Mouse (Mus musculus) forebrain, postnatal 0 days (tissue): Measurements from ENCODE around the gene Adra2b. TPM values are rescaled to one million over a fixed set of nuclear protein-coding genes. Genes with fewer than 3 reads are reported as not detected.
A peak's percentile ranks its signal among the peaks of the same experiment; 100 is the strongest.

Source experiments
- ATAC-seq: fragments of 200-750 bp; cut with Nextera tagmentation; 2 replicates; pipeline ENCODE4 v1.8.0; 2017; ENCODE audit warnings: mild to moderate bottlenecking, moderate library complexity
- DNase-seq: peaks from one replicate; pipeline ENCODE4 v3.0.0-alpha.2; 2015
- H3K27ac ChIP-seq: fragments of 300-500 bp; sonication (generic); 2 replicates; pipeline ENCODE4 v1.5.1; 2014; ENCODE audit warnings: low read depth, mild to moderate bottlenecking, antibody characterized with exemption, low read length, moderate library complexity, mixed read lengths
- H3K27me3 ChIP-seq: fragments of 300-500 bp; sonication (generic); 2 replicates; pipeline ENCODE4 v1.6.1; 2014; ENCODE audit warnings: mild to moderate bottlenecking, low read length, mixed read lengths; ENCODE audit not compliant: insufficient read depth
- H3K36me3 ChIP-seq: fragments of 300-500 bp; sonication (generic); 2 replicates; pipeline ENCODE4 v1.6.1; 2014; ENCODE audit warnings: mild to moderate bottlenecking, moderate library complexity; ENCODE audit not compliant: insufficient read depth
- H3K4me1 ChIP-seq: fragments of 300-500 bp; sonication (generic); 2 replicates; pipeline ENCODE4 v1.6.1; 2014; ENCODE audit warnings: antibody characterized with exemption; ENCODE audit not compliant: insufficient read depth
- H3K4me2 ChIP-seq: fragments of 300-500 bp; sonication (generic); 2 replicates; pipeline ENCODE4 v1.6.1; 2014; ENCODE audit warnings: low read depth, mild to moderate bottlenecking, moderate library complexity
- H3K4me3 ChIP-seq: fragments of 300-500 bp; sonication (generic); 2 replicates; pipeline ENCODE4 v1.5.1; 2014; ENCODE audit warnings: low read depth, low read length, mixed read lengths
- H3K9ac ChIP-seq: fragments of 300-500 bp; sonication (generic); 2 replicates; pipeline ENCODE4 v1.6.1; 2014; ENCODE audit warnings: mild to moderate bottlenecking
- H3K9me3 ChIP-seq: fragments of 300-500 bp; sonication (generic); 2 replicates; pipeline ENCODE4 v1.6.1; 2016; ENCODE audit warnings: low read length
- CTCF ChIP-seq: sonication (generic); IDR thresholded peaks from 2 replicates; pipeline ENCODE4 v1.5.1; 2016; ENCODE audit warnings: antibody characterized with exemption, control low read depth, low read depth
- WGBS: fragments of 180-500 bp; shearing (Covaris S2); extraction: QIAGEN DNeasy Blood & Tissue Kit; methylation state at CpG from one replicate; pipeline ENCODE4 v1.1.7; 2014; 5-methylcytosine and 5-hydroxymethylcytosine counted together
- polyA plus RNA-seq: library from polyadenylated mRNA; unstranded; fragments of >200 nt; fragmentation: Nextera tagmentation; extraction: Ambion mirVana; gene quantifications from 2 replicates; pipeline ENCODE4 v1.2.1, GENCODE M21; 2015
- total RNA-seq: library from RNA; depleted of rRNA; stranded (reverse); fragments of >200 nt; gene quantifications from 2 replicates; pipeline ENCODE4 v1.2.3, GENCODE M21; 2014

The Adra2b gene
- total and polyA plus RNA-seq, 2 experiments from 2014 or later, result 0.67 to 0.80 TPM

DNA sequence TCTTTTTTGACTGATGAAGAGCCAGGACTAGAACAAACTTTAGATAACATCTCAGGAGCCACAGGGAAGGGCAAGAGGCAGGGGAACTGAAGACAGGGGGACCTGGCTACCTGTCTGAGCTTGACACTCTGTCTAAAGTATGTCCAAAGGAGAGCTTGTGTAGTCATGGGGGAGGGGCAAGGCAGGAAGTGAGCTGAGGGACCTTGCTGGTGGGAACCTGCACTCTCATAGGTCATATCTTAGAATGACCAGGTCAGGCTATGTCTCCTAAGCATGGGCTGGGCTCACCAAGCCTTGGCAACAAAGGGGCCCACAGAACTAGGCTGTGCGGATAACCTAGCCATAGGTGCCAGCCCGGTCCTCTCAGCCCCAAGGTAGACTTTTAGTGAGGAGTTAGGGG, 9.1 kb downstream of the Adra2b start:
- Histone ChIP-seq H3K27me3 (no peaks in the 10 kb centered on the region), H3K9ac (no peak overlapping the region), H3K27ac (no peak overlapping the region), H3K4me2 (no peak overlapping the region), H3K4me3 (no peak overlapping the region), H3K9me3 (no peaks in the 10 kb centered on the region), H3K36me3 (no peaks in the 10 kb centered on the region), H3K4me1 (no peaks in the 10 kb centered on the region)
- TF ChIP-seq CTCF, result no peak
- no peak for ATAC-seq
- no peak for DNase-seq
- WGBS, result 79% methylated on average over 2 of the region's 2 CpGs

DNA sequence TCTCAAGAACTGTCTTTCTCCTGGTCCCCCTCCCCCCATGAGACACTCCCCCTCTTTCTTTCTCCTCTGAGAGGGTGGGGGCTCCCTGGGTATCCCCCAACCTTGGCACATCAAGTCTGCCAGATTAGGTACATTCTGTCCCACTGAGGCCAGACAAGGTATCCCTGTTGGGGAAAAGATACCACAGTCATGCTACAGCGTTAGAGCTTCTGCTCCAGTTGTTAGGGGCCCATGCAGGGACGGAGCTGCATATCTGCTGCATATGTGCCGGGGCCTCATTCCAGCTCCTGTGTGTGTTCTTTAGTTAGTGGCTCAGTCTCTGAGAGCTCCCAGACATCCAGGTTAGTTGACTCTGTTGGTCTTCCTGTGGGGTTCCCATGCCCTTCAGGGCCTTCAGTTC, 11.1 kb downstream of the Adra2b start:
- Histone ChIP-seq H3K4me1 (0 out of 2 replicates have a peak, but pooled peaks cover 10% of the 10 kb centered on the region), H3K36me3 (no peaks in the 10 kb centered on the region), H3K4me3 (no peak overlapping the region), H3K27ac (no peak overlapping the region), H3K9me3 (no peaks in the 10 kb centered on the region), H3K27me3 (no peaks in the 10 kb centered on the region), H3K9ac (no peak overlapping the region), H3K4me2 (no peak overlapping the region)
- no peak for TF ChIP-seq CTCF
- 87% methylated on average over 3 of the region's 3 CpGs for WGBS
- ATAC-seq (no peak), DNase-seq (no peak)

GRCm38 (mm10) chr2:127375087-127375486, 12.1 kb downstream of the Adra2b start:
- ATAC-seq, result no peak
- DNase-seq, result no peak
- Histone ChIP-seq H3K4me3 (no peak overlapping the region), H3K9ac (no peak overlapping the region), H3K4me2 (no peak overlapping the region), H3K4me1 (0 out of 2 replicates have a peak, but pooled peaks cover 10% of the 10 kb centered on the region), H3K36me3 (no peaks in the 10 kb centered on the region), H3K27ac (no peak overlapping the region), H3K9me3 (no peaks in the 10 kb centered on the region), H3K27me3 (no peaks in the 10 kb centered on the region)
- TF ChIP-seq CTCF, result no peak
- 92% methylated on average over 3 of the region's 3 CpGs for WGBS

DNA sequence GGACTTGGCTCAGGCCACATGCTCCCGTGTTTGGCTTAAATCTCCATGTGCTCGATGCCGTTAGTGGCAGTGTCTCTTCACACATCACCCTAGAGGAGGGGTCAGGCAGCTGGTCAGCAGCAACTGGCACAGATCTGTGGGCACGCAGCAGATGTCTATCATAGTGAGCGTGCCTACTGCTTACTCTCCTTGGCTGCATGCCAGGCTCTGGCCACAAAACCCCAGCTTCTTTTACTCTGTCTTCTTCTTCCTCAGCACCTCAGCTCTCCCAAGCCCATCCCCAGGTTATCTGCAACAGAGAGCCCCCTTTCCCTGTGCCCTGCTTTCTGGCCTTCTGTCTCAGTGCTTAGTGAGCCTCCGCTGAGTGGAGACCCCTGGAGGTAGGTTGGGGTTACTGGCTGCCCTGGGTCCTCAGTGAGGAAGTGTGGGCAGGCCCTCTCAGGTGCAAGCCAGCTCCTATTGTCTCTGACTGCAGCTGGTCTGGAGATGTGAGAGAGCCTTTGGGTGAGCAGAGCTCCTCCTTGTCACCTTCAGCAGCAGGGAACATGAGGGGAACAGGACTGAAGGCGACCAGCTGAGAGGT, 12.8 kb downstream of the Adra2b start:
- H3K27ac ChIP-seq, result no peak overlapping the region
- TF ChIP-seq CTCF, result peak; percentile 49
- H3K4me3 ChIP-seq, result no peak overlapping the region
- DNase-seq (no peak), ATAC-seq (no peak)
- no peaks in the 10 kb centered on the region for H3K27me3 ChIP-seq
- H3K9me3 ChIP-seq, result no peaks in the 10 kb centered on the region
- H3K9ac ChIP-seq, result no peak overlapping the region
- 41% methylated on average over 7 of the region's 7 CpGs for WGBS
- H3K4me1 ChIP-seq, result 0 out of 2 replicates have a peak, but pooled peaks cover 10% of the 10 kb centered on the region
- no peak overlapping the region for H3K4me2 ChIP-seq
- no peaks in the 10 kb centered on the region for H3K36me3 ChIP-seq

GRCm38 (mm10) chr2:127376423-127377051, 13.5 kb downstream of the Adra2b start:
- DNase-seq (no peak), ATAC-seq (no peak)
- Histone ChIP-seq H3K9me3 (no peaks in the 10 kb centered on the region), H3K27ac (no peak overlapping the region), H3K36me3 (no peaks in the 10 kb centered on the region), H3K27me3 (no peaks in the 10 kb centered on the region), H3K4me3 (no peak overlapping the region), H3K4me1 (0 out of 2 replicates have a peak, but pooled peaks cover 10% of the 10 kb centered on the region), H3K4me2 (no peak overlapping the region), H3K9ac (no peak overlapping the region)
- no peak for TF ChIP-seq CTCF
- WGBS, result 84% methylated on average over 6 of the region's 6 CpGs

- no peaks in the 10 kb centered on the region for H3K36me3 ChIP-seq
- H3K27ac ChIP-seq, result no peak overlapping the region
- H3K4me1 ChIP-seq, result 0 out of 2 replicates have a peak, but pooled peaks cover 10% of the 10 kb centered on the region
- no peak for TF ChIP-seq CTCF
- H3K4me3 ChIP-seq, result no peak overlapping the region
- peak; percentile 85 for ATAC-seq
- no peak overlapping the region for H3K9ac ChIP-seq
- WGBS, result 54% methylated on average over 7 of the region's 7 CpGs
- H3K9me3 ChIP-seq, result no peaks in the 10 kb centered on the region
- no peak overlapping the region for H3K4me2 ChIP-seq
- H3K27me3 ChIP-seq, result no peaks in the 10 kb centered on the region
- DNase-seq, result peak; percentile 40
Observed at GRCm38 (mm10) chr2:127377942-127378610, 15.1 kb downstream of the Adra2b start.

DNA sequence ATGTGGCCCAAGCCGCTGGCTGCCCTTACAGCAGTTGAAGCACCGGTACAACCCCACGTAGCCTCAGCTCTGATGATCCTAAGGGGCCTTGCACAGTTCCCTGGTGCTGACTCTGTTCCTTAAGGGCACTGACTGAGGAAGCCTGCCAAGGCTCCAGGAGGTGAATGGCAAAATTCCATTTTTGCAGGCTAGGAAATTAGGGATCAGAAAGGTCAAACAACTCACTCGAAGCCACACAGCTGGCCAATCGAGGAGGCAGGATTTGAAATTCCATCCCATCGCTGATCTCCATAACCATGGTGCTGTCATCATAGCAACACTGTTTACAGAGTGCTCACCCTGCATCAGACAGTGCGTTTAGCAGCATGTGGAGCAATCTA, 15.6 kb downstream of the Adra2b start:
- Histone ChIP-seq H3K4me2 (no peak overlapping the region), H3K36me3 (no peaks in the 10 kb centered on the region), H3K9ac (no peak overlapping the region), H3K4me3 (no peak overlapping the region), H3K4me1 (0 out of 2 replicates have a peak, but pooled peaks cover 10% of the 10 kb centered on the region), H3K27me3 (no peaks in the 10 kb centered on the region), H3K9me3 (no peaks in the 10 kb centered on the region), H3K27ac (no peak overlapping the region)
- no peak for ATAC-seq
- DNase-seq, result no peak
- TF ChIP-seq CTCF, result no peak
- 71% methylated on average over 7 of the region's 7 CpGs for WGBS
